Mouse (Mus musculus) adrenal gland, postnatal 0 days (tissue): ENCODE data around the gene Gm4787. TPM values are rescaled to one million over a fixed set of nuclear protein-coding genes. Genes with fewer than 3 reads are reported as not detected.

ENCODE experiments used
- polyA plus RNA-seq: library from polyadenylated mRNA; unstranded; fragments of >200 nt; fragmentation: Nextera tagmentation; extraction: Ambion mirVana; gene quantifications from 2 replicates; pipeline ENCODE4 v1.2.1, GENCODE M21; 2015

Gene Gm4787
- 0.25 and 0.44 TPM in 2 replicates for polyA plus RNA-seq

DNA sequence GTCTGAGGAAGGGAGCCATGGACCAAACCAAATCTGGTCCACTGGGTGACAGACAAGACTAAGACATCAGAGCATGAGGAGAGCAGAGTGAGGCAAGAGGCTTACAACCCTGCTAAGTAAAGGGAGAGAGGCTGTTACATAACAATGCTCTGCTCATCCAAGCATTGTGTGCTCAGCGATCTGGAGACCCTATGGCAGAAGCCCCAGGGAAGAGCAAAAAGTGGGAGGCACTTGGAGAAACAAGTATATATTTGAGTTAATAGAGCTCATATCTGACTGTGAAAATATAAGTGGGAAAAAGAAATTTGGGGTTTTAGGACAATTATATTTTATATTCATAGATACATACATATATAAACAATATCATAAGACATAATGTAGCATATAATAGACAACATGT lies at the start of gene Gm4787:
Gene Gm4787 (minus strand): TSS at position 101 of the 400 bp plus-strand sequence.

DNA sequence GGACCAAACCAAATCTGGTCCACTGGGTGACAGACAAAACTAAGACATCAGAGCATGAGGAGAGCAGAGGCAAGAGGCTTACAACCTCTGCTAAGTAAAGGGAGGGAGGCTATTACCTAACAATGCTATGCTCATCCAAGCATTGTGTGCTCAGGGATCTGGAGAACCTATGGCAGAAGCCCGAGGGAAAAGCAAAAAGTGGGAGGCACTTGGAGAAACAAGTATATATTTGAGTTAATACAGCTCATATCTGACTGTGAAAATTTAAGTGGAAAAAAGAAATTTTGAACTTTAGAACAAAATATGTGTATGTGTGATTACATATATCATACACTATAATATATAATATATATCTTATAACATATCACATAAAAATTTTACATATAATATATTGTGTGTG lies 42.6 kb upstream of the Gm4787 start, which contains the start of gene Adam4:
Gene Adam4 (minus strand): TSS at position 101 of the 400 bp plus-strand sequence.

GRCm38 (mm10) chr12:81332875-81333421 lies 46.3 kb downstream of the Gm4787 start, which contains the start of gene Slc8a3:
Slc8a3 (minus strand) TSS chr12:81333180.

Other genes with a start within 250 kb of the Gm4787 start
- gene Slc8a3, start 46.3 kb downstream of the Gm4787 start, polyA plus RNA-seq: 0.87 and 1.5 TPM in 2 replicates
- gene Adam4, start 42.5 kb upstream of the Gm4787 start, polyA plus RNA-seq: 0.37 and 0.49 TPM in 2 replicates
- 338 and 533 TPM in 2 replicates for gene Cox16, start 105.7 kb upstream of the Gm4787 start, polyA plus RNA-seq
- 32.5 and 37.2 TPM in 2 replicates for gene Gm20498, start 153.4 kb upstream of the Gm4787 start, polyA plus RNA-seq
- 20.6 and 25.2 TPM in 2 replicates for gene Synj2bp, start 153.4 kb upstream of the Gm4787 start, polyA plus RNA-seq
- 0.12 and 0.58 TPM in 2 replicates for gene Adam21, start 189.0 kb upstream of the Gm4787 start, polyA plus RNA-seq
- 69.3 and 96.5 TPM in 2 replicates for gene Med6, start 215.5 kb upstream of the Gm4787 start, polyA plus RNA-seq